Mouse (Mus musculus) thymus, postnatal 14 days (tissue): ENCODE results near the gene Cypt12.

ENCODE experiments used
- DNase-seq: peaks from one replicate; pipeline ENCODE4 v3.0.0; 2021

The Cypt12 gene

DNA sequence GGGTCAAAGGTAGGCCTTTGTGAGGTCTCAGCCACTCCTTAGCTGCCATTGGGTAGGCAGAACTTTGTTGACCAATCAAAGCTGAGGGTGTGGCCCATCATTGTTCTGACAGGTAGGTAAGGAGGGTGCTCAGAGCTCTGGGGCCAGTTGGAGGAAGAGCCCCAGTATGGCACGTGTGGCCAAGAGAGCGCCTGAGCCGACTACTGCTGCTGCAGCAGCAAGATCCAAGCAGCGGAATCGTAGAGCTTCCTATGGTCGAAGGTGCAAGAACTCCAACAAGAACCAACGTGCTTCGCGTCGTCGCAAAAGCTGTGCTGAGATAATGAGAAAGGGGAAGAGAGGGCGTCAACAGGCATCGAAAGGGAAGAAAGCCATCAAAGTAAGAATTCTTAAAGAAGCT, at the start of gene Cypt12:
Gene Cypt12 (plus strand): TSS at position 112 of the 400 bp plus-strand sequence.
- DNase-seq = no peak

DNA sequence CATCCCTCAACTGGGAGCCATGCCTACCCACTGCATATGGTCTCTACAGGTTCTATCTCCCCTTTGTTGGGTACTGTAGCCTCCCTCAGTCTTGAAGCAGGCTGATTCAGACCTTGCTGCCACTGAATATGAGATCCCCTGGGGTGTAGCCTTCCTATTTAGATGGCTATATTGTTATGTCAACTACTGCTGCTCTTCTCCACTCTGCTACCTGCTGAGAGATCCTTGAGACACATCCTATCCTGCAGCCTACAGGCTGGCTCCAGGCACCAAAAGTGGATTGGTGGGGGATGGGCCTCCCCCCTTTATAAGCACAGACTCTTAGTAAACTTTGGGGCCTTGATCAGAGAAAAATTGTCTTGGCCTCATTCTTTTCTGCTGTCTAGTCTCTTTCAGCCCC, 34.4 kb upstream of the Cypt12 start:
- DNase-seq = no peak

DNA sequence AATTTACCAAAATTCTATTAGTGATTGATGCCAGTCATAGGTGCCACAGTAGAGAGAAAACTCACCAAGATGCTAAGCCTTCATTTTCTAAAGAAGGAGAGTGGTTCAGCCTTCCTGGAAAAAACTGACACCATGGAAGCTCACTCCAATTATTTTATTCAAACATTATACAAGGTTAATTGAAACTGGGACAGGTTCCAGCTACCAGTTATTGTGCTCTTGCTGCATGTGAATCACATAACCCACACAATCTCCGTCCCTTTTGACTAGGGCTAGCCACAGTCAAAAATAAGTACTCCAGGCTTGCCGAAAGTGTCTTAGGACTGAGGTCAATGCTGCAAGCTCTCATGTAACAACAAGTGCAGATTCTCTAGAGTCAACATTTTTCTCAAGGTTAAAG, 8.0 kb upstream of the Cypt12 start:
- no peak for DNase-seq
